Mouse (Mus musculus) liver, embryonic 12.5 days (tissue): ENCODE results near the gene Rnf144b. TPM values are rescaled to one million over a fixed set of nuclear protein-coding genes. Genes with fewer than 3 reads are reported as not detected.

ENCODE experiments used
- ATAC-seq: fragments of 200-750 bp; cut with Nextera tagmentation; 2 replicates; pipeline ENCODE4 v1.8.0; 2017; ENCODE audit warnings: moderate number of reproducible peaks, mild to moderate bottlenecking, moderate library complexity
- H3K27ac ChIP-seq: fragments of 300-500 bp; sonication (generic); 2 replicates; pipeline ENCODE4 v1.5.1; 2016; ENCODE audit warnings: mild to moderate bottlenecking
- H3K27me3 ChIP-seq: fragments of 300-500 bp; sonication (generic); replicated peaks from 2 replicates; pipeline ENCODE4 v1.6.1; 2016; ENCODE audit warnings: mild to moderate bottlenecking, moderate library complexity
- H3K36me3 ChIP-seq: fragments of 300-500 bp; sonication (generic); 2 replicates; pipeline ENCODE4 v1.6.1; 2016; ENCODE audit warnings: mild to moderate bottlenecking, moderate library complexity
- H3K4me1 ChIP-seq: fragments of 300-500 bp; sonication (generic); 2 replicates; pipeline ENCODE4 v1.6.1; 2016
- H3K4me2 ChIP-seq: fragments of 300-500 bp; sonication (generic); 2 replicates; pipeline ENCODE4 v1.6.1; 2016; ENCODE audit warnings: mild to moderate bottlenecking, moderate library complexity
- H3K4me3 ChIP-seq: fragments of 300-500 bp; sonication (generic); 2 replicates; pipeline ENCODE4 v1.5.1; 2016; ENCODE audit warnings: mild to moderate bottlenecking, moderate library complexity
- H3K9ac ChIP-seq: fragments of 300-500 bp; sonication (generic); 2 replicates; pipeline ENCODE4 v1.6.1; 2016; ENCODE audit warnings: mild to moderate bottlenecking, moderate library complexity
- H3K9me3 ChIP-seq: fragments of 300-500 bp; sonication (generic); replicated peaks from 2 replicates; pipeline ENCODE4 v1.6.1; 2016; ENCODE audit warnings: mild to moderate bottlenecking, moderate library complexity
- WGBS: fragments of 180-500 bp; shearing (Covaris S2); methylation state at CpG from one replicate; pipeline ENCODE4 v1.1.7; 2016; ENCODE audit not compliant: insufficient replicate concordance; 5-methylcytosine and 5-hydroxymethylcytosine counted together
- polyA plus RNA-seq: library from polyadenylated mRNA; unstranded; fragments of >200 nt; fragmentation: Nextera tagmentation; extraction: Ambion mirVana; gene quantifications from 2 replicates; pipeline ENCODE4 v1.2.1, GENCODE M21; 2016

Gene Rnf144b
- polyA plus RNA-seq, 1 experiment from 2014 or later, result 0.61 TPM

DNA sequence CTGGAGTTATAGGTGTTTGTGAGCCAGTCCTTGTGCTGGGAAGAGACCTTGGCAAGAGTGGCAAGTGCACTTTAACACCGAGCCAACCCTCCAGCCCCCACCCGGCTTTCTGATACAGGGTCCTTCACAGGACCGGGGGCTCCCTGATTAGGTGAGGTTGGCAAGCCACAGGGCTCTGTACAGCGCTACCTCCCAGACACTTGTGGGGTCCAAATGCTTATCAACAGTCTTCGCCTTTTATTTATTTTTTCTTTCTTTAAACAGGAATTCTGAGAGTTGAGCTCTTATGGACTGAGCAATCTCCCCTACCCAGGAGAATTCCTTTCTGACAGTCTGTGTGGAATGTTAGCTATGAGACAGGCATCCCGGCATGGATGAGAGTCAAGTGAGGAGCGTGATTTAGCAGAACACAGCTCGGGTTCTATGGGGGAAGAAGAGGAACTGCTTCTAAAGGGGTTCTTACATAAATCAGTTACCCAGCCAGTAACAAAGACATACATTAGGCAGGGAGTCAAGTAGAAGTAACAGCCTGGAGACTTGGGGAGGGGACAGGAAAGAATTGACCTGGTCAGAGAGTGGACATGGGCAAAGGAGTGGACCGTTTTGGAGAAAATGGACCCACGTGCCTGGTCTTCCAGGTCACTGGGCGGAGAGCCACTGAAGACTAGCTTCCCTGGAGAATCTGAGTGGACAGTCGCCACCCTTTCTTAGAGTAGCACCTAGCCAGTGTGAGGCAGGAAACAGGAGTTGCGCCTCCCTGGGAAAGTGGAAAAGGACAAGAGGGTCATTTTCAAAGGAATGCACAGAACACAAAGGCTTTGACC, 154.8 kb downstream of the Rnf144b start:
- Histone ChIP-seq H3K27me3 (no peaks in the 10 kb centered on the region), H3K4me2 (no peak overlapping the region), H3K4me3 (no peak overlapping the region), H3K36me3 (no peaks in the 10 kb centered on the region), H3K27ac (no peak overlapping the region), H3K9me3 (no peaks in the 10 kb centered on the region), H3K4me1 (no peaks in the 10 kb centered on the region), H3K9ac (no peak overlapping the region)
- WGBS, result 43% methylated on average over 13 of the region's 13 CpGs
- ATAC-seq, result no peak

- Histone ChIP-seq H3K27me3 (no peaks in the 10 kb centered on the region), H3K4me2 (no peak overlapping the region), H3K9me3 (no peaks in the 10 kb centered on the region), H3K27ac (no peak overlapping the region), H3K36me3 (no peaks in the 10 kb centered on the region), H3K4me1 (no peaks in the 10 kb centered on the region), H3K9ac (no peak overlapping the region), H3K4me3 (no peak overlapping the region)
- ATAC-seq, result no peak
- WGBS, result 43% methylated on average over 5 of the region's 5 CpGs
Observed at GRCm38 (mm10) chr13:47277824-47278290, 155.4 kb downstream of the Rnf144b start.

- Histone ChIP-seq H3K27ac (no peak overlapping the region), H3K4me3 (no peak overlapping the region), H3K9ac (no peak overlapping the region), H3K4me2 (no peak overlapping the region), H3K36me3 (no peaks in the 10 kb centered on the region), H3K27me3 (no peaks in the 10 kb centered on the region), H3K4me1 (no peaks in the 10 kb centered on the region), H3K9me3 (no peaks in the 10 kb centered on the region)
- no peak for ATAC-seq
- 47% methylated on average over 3 of the region's 3 CpGs for WGBS
Observed at GRCm38 (mm10) chr13:47282221-47282620, 159.8 kb downstream of the Rnf144b start.

- 46% methylated on average over 4 of the region's 4 CpGs for WGBS
- Histone ChIP-seq H3K27ac (no peak overlapping the region), H3K36me3 (no peaks in the 10 kb centered on the region), H3K27me3 (peaks cover 7% of the 10 kb centered on the region; the same call in 1 of the 2 replicates), H3K9ac (no peak overlapping the region), H3K4me1 (no peaks in the 10 kb centered on the region), H3K4me2 (no peak overlapping the region), H3K4me3 (no peak overlapping the region), H3K9me3 (no peaks in the 10 kb centered on the region)
- no peak for ATAC-seq
Observed at GRCm38 (mm10) chr13:47288449-47288848, 166.0 kb downstream of the Rnf144b start.

DNA sequence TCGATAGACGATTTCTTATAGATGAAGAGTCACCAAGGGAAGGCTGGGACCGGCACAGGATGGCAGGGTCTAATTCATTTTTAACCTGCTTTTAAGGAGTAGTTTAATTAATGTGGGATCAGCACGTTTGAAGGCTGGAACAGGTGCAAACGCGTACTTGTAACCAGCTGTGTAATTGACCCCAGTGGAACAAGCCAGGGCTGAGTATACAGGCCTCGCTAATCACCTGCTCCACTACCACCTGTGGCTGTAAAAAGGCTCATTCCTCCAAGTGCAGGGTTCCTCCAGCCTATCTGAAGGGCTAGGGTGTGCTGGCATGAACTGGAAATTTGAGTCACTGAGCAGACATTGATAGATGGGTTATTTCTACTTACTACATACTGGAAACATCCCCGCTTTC, 174.0 kb downstream of the Rnf144b start:
- no peaks in the 10 kb centered on the region for H3K4me1 ChIP-seq
- no peaks in the 10 kb centered on the region for H3K9me3 ChIP-seq
- no peak overlapping the region for H3K9ac ChIP-seq
- no peak for ATAC-seq
- H3K36me3 ChIP-seq, result no peaks in the 10 kb centered on the region
- H3K4me3 ChIP-seq, result no peak overlapping the region
- 74% methylated on average over 8 of the region's 8 CpGs for WGBS
- no peak overlapping the region for H3K4me2 ChIP-seq
- no peak overlapping the region for H3K27ac ChIP-seq
- no peaks in the 10 kb centered on the region for H3K27me3 ChIP-seq

Other genes with a start within 250 kb of the Rnf144b start
- gene Kif13a, start 192.8 kb upstream of the Rnf144b start, polyA plus RNA-seq, result 6.9 and 7.8 TPM in 2 replicates
- 0.90 and 1.0 TPM in 2 replicates for gene Nhlrc1, start 107.8 kb upstream of the Rnf144b start, polyA plus RNA-seq
- 4.1 and 4.8 TPM in 2 replicates for gene Kdm1b, start 79.2 kb upstream of the Rnf144b start, polyA plus RNA-seq
- 10.0 and 10.1 TPM in 2 replicates for gene Tpmt, start 77.9 kb upstream of the Rnf144b start, polyA plus RNA-seq
- 421 and 461 TPM in 2 replicates for gene Dek, start 16.5 kb upstream of the Rnf144b start, polyA plus RNA-seq